8 mouse cellular contexts compared by ENCODE assay signal in genomic region chr4:57954991-57955390, GRCm38 (mm10). TPM values are rescaled to one million over a fixed set of nuclear protein-coding genes. Genes with fewer than 3 reads are reported as not detected.
A peak's percentile ranks its signal among the peaks of the same experiment; 100 is the strongest.
DNase-seq lines count a peak whose midpoint lies in the region; ATAC-seq and TF ChIP-seq lines count a peak whose summit lies in the region.

No protein-coding gene starts in this region.

- peaks cover 61% of the 10 kb centered on the region for H3K79me2 ChIP-seq in C2C12 (ENCODE audit: control insufficient read depth, insufficient read depth)

- H3K36me3 ChIP-seq in C2C12 (ENCODE audit: control insufficient read depth, insufficient read depth) = peaks cover 47% of the 10 kb centered on the region
- peaks cover 26% of the 10 kb centered on the region for H3K36me3 ChIP-seq in forebrain, embryonic 12.5 days (replicated peaks)
- H3K36me3 ChIP-seq in limb, embryonic 15.5 days = peaks cover 21% of the 10 kb centered on the region

- peak; percentile 6 for DNase-seq in CD4-positive, CD25-positive, alpha-beta regulatory T cell, adult 2 months (ENCODE audit: low read depth, low spot score)
- DNase-seq in thymus, postnatal 25 days = no peak
- no peak for DNase-seq in adrenal gland, adult 8-10 months
- no peak for DNase-seq in B cell, adult 2 months

- TF ChIP-seq CTCF in C2C12 (IDR thresholded peaks at IDR 0.05; ENCODE audit: control insufficient read depth, insufficient read depth, insufficient read length) = no peak

- H3ac ChIP-seq in C2C12 (ENCODE audit: control insufficient read depth, insufficient read length, low read depth) = peak overlapping the region; percentile 52

- peak overlapping the region; percentile 69 for H3K4me2 ChIP-seq in forebrain, embryonic 12.5 days
- H3K4me2 ChIP-seq in limb, embryonic 15.5 days = peak overlapping the region; percentile 69

- peaks cover 28% of the 10 kb centered on the region for H3K4me1 ChIP-seq in forebrain, embryonic 12.5 days
- H3K4me1 ChIP-seq in limb, embryonic 15.5 days = peaks cover 21% of the 10 kb centered on the region

- H3K79me3 ChIP-seq in C2C12 (ENCODE audit: low read depth) = peaks cover 56% of the 10 kb centered on the region

- 74% methylated on average over 8 of the region's 8 CpGs for WGBS in forebrain, embryonic 12.5 days
- 70% methylated on average over 8 of the region's 8 CpGs for WGBS in limb, embryonic 15.5 days

- H3K27me3 ChIP-seq in C2C12 (ENCODE audit: control insufficient read depth, insufficient read depth, insufficient read length) = no peaks in the 10 kb centered on the region
- 0 out of 2 replicates have a peak, but pooled peaks cover 7% of the 10 kb centered on the region for H3K27me3 ChIP-seq in forebrain, embryonic 12.5 days
- no peaks in the 10 kb centered on the region for H3K27me3 ChIP-seq in limb, embryonic 15.5 days

- ATAC-seq in CD4-positive, CD25-positive, alpha-beta regulatory T cell, adult 4 months = no peak
- no peak for ATAC-seq in forebrain, embryonic 12.5 days (ENCODE audit: low FRiP score)
- ATAC-seq in limb, embryonic 15.5 days (ENCODE audit: insufficient number of reproducible peaks, low FRiP score, low TSS enrichment, low read depth) = no peak

- H3K27ac ChIP-seq in forebrain, embryonic 12.5 days = 0 out of 2 replicates have a peak overlapping the region, but pooled peaks have one; percentile 94
- peak overlapping the region; percentile 93 for H3K27ac ChIP-seq in limb, embryonic 15.5 days

- peaks cover 5% of the 10 kb centered on the region; the same call in 1 of the 2 replicates for H3K9me3 ChIP-seq in forebrain, embryonic 12.5 days
- no peaks in the 10 kb centered on the region for H3K9me3 ChIP-seq in limb, embryonic 15.5 days

- peak overlapping the region; percentile 79; the same call in 1 of the 2 replicates for H3K9ac ChIP-seq in forebrain, embryonic 12.5 days
- H3K9ac ChIP-seq in limb, embryonic 15.5 days = peak overlapping the region; percentile 76; the same call in 1 of the 2 replicates

- peak overlapping the region; percentile 82 for H3K4me3 ChIP-seq in C2C12 (ENCODE audit: insufficient read depth, poor library complexity, severe bottlenecking)
- H3K4me3 ChIP-seq in forebrain, embryonic 12.5 days (replicated peaks) = peak overlapping the region; percentile 77
- peak overlapping the region; percentile 89 for H3K4me3 ChIP-seq in limb, embryonic 15.5 days

TF ChIP-seq in C2C12, 6 proteins besides CTCF, POLR2A, EP300 and RAD21:
- TF ChIP-seq USF1 (IDR thresholded peaks at IDR 0.05; ENCODE audit: low read depth) (no peak), MYOD1 (IDR thresholded peaks at IDR 0.05; ENCODE audit: control insufficient read depth, insufficient read length, low read depth) (no peak), FOSL1 (IDR thresholded peaks at IDR 0.05; ENCODE audit: insufficient read depth, low read length, poor library complexity, severe bottlenecking) (no peak), MYOG (IDR thresholded peaks at IDR 0.05; ENCODE audit: control insufficient read depth, extremely low read depth, insufficient read length) (no peak), CEBPB (IDR thresholded peaks at IDR 0.05; ENCODE audit: low read depth) (no peak), MAX (IDR thresholded peaks at IDR 0.05) (no peak)

RNA-seq across cellular contexts. Expression of gene Txn1, which starts 1.2 kb away (rescaled TPM):
- 100 to 1,000 TPM in 1 of 2 experiments, 10 to 100 TPM in 1; 96.6 to 129 TPM for polyA plus RNA-seq in CD4-positive, CD25-positive, alpha-beta regulatory T cell, adult 4 months (2017; shearing (Covaris generic))
- polyA plus RNA-seq in C2C12 (2012; fragmentation: generic; extraction: Trizol) = 623 TPM
- polyA plus RNA-seq in forebrain, embryonic 12.5 days (2016; fragmentation: Nextera tagmentation; extraction: Ambion mirVana) = 379 and 381 TPM in 2 replicates
- polyA plus RNA-seq in limb, embryonic 15.5 days (2015; fragmentation: Nextera tagmentation; extraction: Ambion mirVana) = 351 and 362 TPM in 2 replicates
- 100 to 1,000 TPM; 215 to 295 (median 238) TPM for total RNA-seq in adrenal gland, adult 8-10 months (2022)

RNA-seq across cellular contexts. Expression of gene D630039A03Rik, which starts 38.9 kb away (rescaled TPM):
- polyA plus RNA-seq in CD4-positive, CD25-positive, alpha-beta regulatory T cell, adult 4 months (2017; shearing (Covaris generic)) = 10 to 100 TPM in 1 of 2 experiments, 1 to 10 TPM in 1; 9.2 to 13.9 TPM
- polyA plus RNA-seq in C2C12 (2012; fragmentation: generic; extraction: Trizol) = 0.01 TPM
- not detected in 2 replicates for polyA plus RNA-seq in forebrain, embryonic 12.5 days (2016; fragmentation: Nextera tagmentation; extraction: Ambion mirVana)
- 0.12 and 0.14 TPM in 2 replicates for polyA plus RNA-seq in limb, embryonic 15.5 days (2015; fragmentation: Nextera tagmentation; extraction: Ambion mirVana)
- total RNA-seq in adrenal gland, adult 8-10 months (2022) = 10 to 100 TPM; 13.0 to 17.0 (median 15.0) TPM

RNA-seq across cellular contexts. Expression of gene Txndc8, which starts 53.9 kb away (rescaled TPM):
- polyA plus RNA-seq in CD4-positive, CD25-positive, alpha-beta regulatory T cell, adult 4 months (2017; shearing (Covaris generic)) = not detected
- not detected for polyA plus RNA-seq in C2C12 (2012; fragmentation: generic; extraction: Trizol)
- polyA plus RNA-seq in forebrain, embryonic 12.5 days (2016; fragmentation: Nextera tagmentation; extraction: Ambion mirVana) = not detected in 2 replicates
- polyA plus RNA-seq in limb, embryonic 15.5 days (2015; fragmentation: Nextera tagmentation; extraction: Ambion mirVana) = not detected in 2 replicates
- not detected for total RNA-seq in adrenal gland, adult 8-10 months (2022)
